Mouse (Mus musculus) stomach, embryonic 15.5 days (tissue): Measurements from ENCODE around the gene Rab11fip3. TPM values are rescaled to one million over a fixed set of nuclear protein-coding genes. Genes with fewer than 3 reads are reported as not detected.

ENCODE experiments used
- polyA plus RNA-seq: library from polyadenylated mRNA; unstranded; fragments of >200 nt; fragmentation: Nextera tagmentation; extraction: Ambion mirVana; gene quantifications from 2 replicates; pipeline ENCODE4 v1.2.1, GENCODE M21; 2015

The Rab11fip3 gene
- polyA plus RNA-seq, 1 experiment from 2014 or later: 11.9 TPM

Other genes with a start within 250 kb of the Rab11fip3 start
- 24.3 and 25.5 TPM in 2 replicates for gene Wdr24, start 245.9 kb downstream of the Rab11fip3 start, polyA plus RNA-seq
- gene Jmjd8, start 240.7 kb downstream of the Rab11fip3 start, polyA plus RNA-seq: 50.5 and 54.6 TPM in 2 replicates
- 312 and 319 TPM in 2 replicates for gene Stub1, start 236.2 kb downstream of the Rab11fip3 start, polyA plus RNA-seq
- gene Rhbdl1, start 232.3 kb downstream of the Rab11fip3 start, polyA plus RNA-seq: 1.6 and 2.4 TPM in 2 replicates
- gene Gm20683, start 227.8 kb downstream of the Rab11fip3 start, polyA plus RNA-seq: 1.6 and 2.7 TPM in 2 replicates
- gene Rhot2, start 224.7 kb downstream of the Rab11fip3 start, polyA plus RNA-seq: 23.1 and 23.6 TPM in 2 replicates
- gene Wdr90, start 208.1 kb downstream of the Rab11fip3 start, polyA plus RNA-seq: 21.0 and 22.9 TPM in 2 replicates
- gene Mcrip2, start 200.8 kb downstream of the Rab11fip3 start, polyA plus RNA-seq: 52.2 and 54.2 TPM in 2 replicates
- 67.4 and 68.3 TPM in 2 replicates for gene Mettl26, start 194.5 kb downstream of the Rab11fip3 start, polyA plus RNA-seq
- 0.39 and 0.55 TPM in 2 replicates for gene Wfikkn1, start 188.7 kb downstream of the Rab11fip3 start, polyA plus RNA-seq
- 27.1 and 27.3 TPM in 2 replicates for gene Rab40c, start 149.8 kb downstream of the Rab11fip3 start, polyA plus RNA-seq
- 60.7 and 60.8 TPM in 2 replicates for gene Pigq, start 124.6 kb downstream of the Rab11fip3 start, polyA plus RNA-seq
- gene Nhlrc4, start 124.6 kb downstream of the Rab11fip3 start, polyA plus RNA-seq: 0.30 TPM in 1 of 2 replicates, not detected in the other
- gene A930017K11Rik, start 117.0 kb downstream of the Rab11fip3 start, polyA plus RNA-seq: 0.24 and 0.52 TPM in 2 replicates
- gene Capn15, start 83.8 kb downstream of the Rab11fip3 start, polyA plus RNA-seq: 20.4 and 22.8 TPM in 2 replicates
- 39.3 and 42.0 TPM in 2 replicates for gene Decr2, start 20.8 kb upstream of the Rab11fip3 start, polyA plus RNA-seq
- 86.2 and 88.8 TPM in 2 replicates for gene Nme4, start 26.0 kb upstream of the Rab11fip3 start, polyA plus RNA-seq
- 6.6 and 7.2 TPM in 2 replicates for gene Tmem8, start 43.7 kb upstream of the Rab11fip3 start, polyA plus RNA-seq
- 199 and 208 TPM in 2 replicates for gene Mrpl28, start 53.9 kb upstream of the Rab11fip3 start, polyA plus RNA-seq
- 18.3 and 20.5 TPM in 2 replicates for gene Axin1, start 69.1 kb upstream of the Rab11fip3 start, polyA plus RNA-seq
- 121 and 146 TPM in 2 replicates for gene Pdia2, start 129.5 kb upstream of the Rab11fip3 start, polyA plus RNA-seq
- 27.2 and 32.1 TPM in 2 replicates for gene Rgs11, start 133.4 kb upstream of the Rab11fip3 start, polyA plus RNA-seq
- 118 and 143 TPM in 2 replicates for gene Arhgdig, start 138.2 kb upstream of the Rab11fip3 start, polyA plus RNA-seq
- gene Fam234a, start 174.7 kb upstream of the Rab11fip3 start, polyA plus RNA-seq: 73.6 and 75.6 TPM in 2 replicates
- gene Luc7l, start 183.3 kb upstream of the Rab11fip3 start, polyA plus RNA-seq: 91.1 and 97.0 TPM in 2 replicates